Mouse (Mus musculus): ENCODE results near the gene Ptcra.
"Not testable (repeated sequence)": the region's sequence is repeated elsewhere in the genome, so short reads cannot be mapped to it uniquely, and the experiment has no call there.

Ptcra gene

DNA sequence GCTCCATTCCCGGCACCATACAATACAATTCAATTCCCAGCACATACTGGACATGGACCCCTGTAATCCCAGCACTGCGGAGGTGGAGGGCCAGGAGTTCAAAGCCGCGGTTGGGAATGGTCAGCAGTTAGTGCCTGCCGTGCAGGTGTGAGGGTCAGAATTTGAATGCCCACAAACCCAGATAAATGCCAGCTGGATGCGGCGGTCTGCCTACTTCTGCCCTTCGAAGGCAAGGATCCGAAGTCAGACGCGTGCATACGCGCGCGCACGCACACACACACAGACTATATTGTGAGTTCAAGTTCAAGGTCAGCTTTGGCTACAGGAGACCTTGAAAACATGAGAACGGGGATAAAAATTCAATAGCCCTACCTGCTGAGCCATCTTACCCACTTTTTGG lies 8.1 kb upstream of the Ptcra start:
- DNase-seq (ENCODE audit: low spot score in 2 of 2), result no peak

DNA sequence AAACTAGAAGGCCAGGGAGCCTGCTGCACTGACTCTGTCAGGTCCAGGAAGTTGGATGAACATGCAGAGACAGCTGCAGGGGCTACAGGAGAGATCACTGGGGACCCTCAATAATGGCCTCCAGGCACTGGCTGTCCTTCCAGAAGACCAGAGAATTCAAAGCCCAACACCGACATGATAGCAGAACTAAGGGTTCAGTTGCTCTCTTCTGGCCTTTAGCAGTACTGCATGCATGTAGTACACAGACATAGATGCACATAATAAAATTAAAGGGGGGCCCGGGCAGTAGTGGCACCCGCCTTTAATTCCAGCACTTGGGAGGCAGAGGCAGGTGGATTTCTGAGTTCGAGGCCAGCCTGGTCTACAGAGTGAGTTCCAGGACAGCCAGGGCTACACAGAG lies 7.5 kb upstream of the Ptcra start:
- DNase-seq (ENCODE audit: low spot score in 2 of 2), result no peak

DNA sequence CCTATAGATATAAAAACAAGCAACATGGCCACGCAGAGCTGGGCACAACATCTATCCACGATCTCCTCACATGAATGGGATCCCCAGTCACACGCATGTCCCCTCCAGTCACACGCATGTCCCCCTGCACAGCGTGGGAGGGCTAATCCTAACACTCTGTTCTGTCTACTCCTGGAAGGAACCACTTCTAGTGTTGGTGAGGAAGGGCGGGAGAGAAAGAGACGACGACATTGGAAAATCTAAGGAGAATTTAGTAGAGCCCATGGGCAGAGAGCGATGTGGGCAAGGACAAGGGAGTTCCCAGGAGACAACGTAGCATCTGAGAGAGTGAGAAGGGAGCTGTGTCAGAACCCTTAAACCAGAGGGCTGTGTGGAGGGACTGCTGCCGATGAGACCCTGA lies 7.0 kb upstream of the Ptcra start:
- DNase-seq (ENCODE audit: low spot score in 2 of 2), result no peak

DNA sequence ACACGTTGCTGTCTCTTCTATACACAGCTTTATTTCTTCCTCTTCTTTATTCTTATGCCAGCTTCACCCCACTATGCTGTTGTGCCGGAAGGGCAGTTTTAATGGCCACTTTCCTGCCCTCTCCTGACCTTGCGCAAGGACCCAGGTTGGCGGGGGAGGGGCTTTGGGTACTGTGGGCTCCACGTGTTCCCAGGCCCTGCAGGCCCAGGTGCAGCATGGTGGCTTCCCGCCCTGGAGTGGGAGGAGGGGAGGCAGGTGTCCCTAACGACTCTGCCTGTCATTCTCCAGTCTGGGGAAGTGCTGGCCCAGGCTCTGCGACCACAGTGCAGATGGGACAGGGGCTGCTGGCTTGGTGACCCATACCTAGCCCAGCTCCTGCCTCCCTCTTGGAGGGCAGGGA lies 4.4 kb upstream of the Ptcra start:
- DNase-seq (ENCODE audit: low spot score in 2 of 2), result no peak

DNA sequence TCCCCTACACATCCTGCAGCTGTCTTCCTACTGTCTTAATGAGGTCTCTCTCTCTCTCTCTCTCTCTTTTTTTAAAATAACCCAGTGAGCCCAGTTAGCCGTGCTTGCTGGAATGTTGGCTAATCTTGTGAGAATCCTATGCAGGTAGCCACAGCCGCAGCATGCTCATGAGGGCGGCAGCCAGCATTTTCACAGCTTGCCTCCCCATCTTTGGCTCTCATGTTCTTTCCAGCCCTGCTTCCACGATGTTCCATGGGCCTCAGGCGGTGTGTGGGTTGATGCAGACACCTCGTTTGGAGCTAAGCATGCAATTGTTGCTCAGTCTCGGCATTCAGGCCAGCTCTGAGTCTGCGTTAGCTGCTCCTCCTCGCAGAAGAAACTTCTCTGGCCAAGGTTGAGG lies 1.4 kb upstream of the Ptcra start:
- DNase-seq (ENCODE audit: low spot score in 2 of 2), result not testable (repeated sequence)

DNA sequence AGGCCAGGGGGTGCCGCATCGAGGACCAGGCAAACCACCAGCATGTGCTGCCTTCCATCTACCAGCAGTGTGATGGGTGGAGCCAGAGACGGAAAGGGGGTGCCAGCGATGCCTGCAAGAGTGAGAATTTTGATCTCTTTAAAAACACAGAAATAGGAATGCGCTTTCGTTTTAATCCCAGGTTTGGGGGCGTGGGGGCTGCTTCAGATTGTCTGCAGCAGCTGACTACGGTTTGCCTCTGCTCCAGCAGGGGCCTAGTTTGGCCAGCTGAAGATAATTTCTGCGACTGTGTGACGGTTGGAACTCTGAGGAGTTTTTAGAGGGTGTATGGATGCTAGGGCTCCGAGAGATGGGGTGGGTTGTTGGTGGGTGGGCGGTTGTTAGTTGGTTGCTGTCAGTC lies 4.8 kb downstream of the Ptcra start:
- no peak for DNase-seq (ENCODE audit: low spot score in 2 of 2)

DNA sequence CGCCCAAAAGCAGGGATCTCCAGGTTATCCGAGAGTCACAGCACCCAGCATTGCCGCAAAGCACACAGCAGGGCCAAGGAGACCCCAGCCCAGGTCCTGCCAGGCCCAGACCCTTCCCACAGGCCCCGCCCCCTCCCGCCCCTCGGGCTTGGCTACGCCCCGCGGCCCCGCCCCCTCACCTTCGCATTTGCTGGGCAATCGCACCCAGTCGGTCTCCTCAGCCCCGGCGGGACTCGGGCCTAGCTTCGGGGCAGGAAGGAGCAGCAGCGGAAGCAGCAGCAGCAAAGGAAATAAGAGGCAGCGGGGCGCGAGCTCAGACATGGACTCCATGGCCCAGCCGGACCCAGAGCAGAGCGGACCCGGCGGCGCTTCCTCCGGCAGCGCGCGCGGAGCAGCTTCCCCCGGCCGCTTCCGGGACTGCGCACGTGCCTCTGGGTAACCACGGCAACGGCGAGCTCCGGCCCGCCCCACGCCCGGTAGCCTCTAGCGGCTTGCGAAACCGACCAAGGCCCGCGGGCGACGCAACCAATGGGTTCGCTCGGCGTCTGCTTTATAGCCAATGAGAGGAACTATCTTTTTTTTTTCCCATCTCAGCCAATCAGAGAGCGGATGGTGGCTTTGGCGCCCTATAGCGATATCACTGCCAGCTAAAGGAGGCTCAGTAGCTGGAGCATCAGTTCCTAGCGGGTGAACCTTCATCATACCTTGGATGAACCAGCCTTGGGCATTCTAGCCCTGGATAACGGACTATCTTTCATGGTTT lies 11.5 kb downstream of the Ptcra start, which contains the start of gene Cnpy3:
Gene Cnpy3, minus strand, starts transcription at position 421 of the 763 bp plus-strand sequence.
- peak; percentile 98 for DNase-seq (ENCODE audit: low spot score in 2 of 2)

DNA sequence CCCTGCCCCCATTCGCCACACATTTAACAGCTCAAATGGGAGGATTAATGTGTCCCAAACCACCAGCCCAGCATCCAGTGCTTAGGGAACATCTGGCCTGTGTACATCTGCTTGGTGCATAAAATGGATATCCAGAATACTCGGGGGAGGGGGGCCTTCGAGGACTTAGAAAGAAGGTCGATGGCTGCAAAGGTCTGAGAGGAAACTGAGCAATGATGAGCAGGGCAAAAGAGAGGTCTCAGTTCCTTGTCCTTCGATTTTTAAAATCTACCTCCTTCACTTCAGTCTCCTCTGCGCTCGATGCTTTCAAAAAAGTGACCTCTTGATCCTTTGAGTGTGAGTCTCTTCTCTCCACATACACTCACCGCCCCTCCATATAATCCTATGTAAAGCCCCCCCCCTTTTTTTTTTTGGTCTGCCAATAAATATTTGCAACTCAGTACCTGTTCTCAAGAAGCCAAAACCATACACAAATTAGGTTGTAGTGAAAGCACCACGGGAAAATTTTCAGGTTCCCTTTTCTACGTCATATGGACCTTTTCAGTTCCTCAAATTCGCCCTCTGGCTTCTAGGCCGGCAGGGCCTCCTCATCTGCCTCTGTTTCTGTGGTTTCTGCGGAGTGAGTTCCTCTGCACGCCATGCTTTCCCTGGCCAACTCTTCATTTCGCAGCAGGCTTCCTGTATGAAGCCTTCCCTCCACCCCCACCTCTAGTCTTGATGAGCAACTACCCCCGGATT lies 12.3 kb downstream of the Ptcra start:
- peak; percentile 90 for DNase-seq (ENCODE audit: low spot score in 2 of 2)

DNA sequence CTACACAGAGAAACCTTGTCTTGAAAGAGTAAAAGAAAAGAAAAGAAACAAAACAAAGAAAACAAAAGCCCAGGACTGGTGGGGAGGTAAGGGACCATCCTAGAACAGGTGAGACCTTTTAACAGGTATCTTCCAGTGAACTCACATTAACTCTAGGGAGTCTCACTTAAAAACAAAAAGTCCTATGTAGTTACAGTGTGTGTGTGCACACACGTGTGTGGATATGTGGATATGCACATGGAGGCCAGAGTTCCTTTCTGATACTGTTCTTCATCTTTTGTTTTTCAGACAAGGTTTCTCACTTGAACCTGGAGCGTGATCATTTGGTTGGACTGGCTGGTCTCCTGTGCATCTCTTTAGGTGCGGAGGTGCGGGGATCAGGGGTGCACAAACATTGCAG lies 12.9 kb downstream of the Ptcra start:
- no peak for DNase-seq (ENCODE audit: low spot score in 2 of 2)

DNA sequence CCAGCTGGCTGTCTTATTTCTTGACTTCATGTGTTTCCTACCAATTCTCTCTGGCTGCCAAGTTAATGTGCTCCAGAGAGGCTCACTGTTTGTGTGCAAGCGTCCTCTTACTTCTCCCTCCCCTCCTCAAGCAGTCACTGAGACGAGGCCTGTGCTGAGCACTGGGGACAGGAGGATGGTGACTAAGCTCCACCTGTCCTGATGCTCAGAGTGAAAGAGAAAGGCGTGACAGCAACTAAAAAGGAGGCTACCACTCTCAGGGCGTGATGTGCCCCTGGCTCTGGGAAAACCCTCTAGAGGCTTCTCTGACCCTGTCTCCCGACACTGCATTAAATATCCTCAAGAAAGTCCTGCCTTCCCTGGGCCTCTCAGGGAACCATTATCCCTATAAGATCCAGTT lies 14.2 kb downstream of the Ptcra start:
- no peak for DNase-seq (ENCODE audit: low spot score in 2 of 2)

DNA sequence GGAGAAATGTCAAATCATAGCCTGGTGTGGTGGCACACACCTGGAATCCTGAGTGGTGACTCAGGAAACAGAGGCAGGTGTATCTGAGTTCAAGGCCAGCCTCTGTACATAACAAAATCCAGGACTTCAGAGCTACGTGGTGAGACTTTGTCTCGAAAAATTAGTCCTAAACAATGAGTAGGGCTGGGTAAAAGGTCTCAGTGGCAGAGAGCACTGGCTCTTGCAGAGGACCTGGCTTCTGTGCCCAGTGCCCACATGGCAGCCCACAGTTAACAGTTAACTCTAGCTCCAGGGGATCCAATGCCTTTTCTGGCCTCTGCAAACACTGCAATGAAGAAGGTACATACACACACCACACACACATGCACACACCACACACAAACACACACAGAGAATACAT lies 15.7 kb downstream of the Ptcra start:
- no peak for DNase-seq (ENCODE audit: low spot score in 2 of 2)

DNA sequence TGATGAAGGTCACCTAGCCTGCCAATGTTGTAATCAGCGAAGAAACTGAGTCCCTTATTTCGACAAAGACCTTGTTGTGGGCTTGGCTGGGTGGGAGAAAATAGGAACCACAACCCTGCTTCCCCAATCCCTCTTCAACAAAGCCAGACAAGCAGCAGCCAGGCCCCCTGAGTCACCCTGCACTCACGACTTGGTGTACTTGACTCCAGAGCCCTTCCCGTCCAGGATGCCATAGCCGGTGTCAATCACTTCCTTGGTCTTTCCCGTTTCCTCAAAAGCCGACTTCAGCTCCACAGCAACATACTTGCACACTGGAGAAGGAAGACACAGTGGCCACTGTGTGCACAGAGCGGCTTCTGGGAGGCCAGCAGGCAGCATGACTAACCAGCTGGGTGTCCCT lies 16.3 kb downstream of the Ptcra start:
- DNase-seq (ENCODE audit: low spot score in 2 of 2), result no peak

DNA sequence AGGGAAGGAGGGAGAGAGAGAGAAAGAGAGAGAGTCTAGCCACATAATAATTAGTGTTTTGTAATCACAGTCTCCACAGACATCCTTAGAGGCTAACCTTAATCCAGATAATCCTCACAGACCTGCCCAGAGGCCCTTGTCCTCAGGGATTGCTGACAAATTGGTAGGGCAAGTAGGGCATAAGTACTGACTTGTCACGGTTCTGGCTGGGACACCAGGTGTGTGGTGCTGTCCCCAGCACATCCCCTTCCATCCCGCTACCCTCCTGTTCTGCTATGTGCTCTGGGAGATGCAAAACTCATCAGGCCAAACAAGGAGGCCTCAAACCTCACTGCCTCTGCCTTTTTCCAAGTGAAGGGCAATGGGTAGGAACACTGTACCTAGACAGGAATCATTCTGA lies 18.0 kb downstream of the Ptcra start:
- DNase-seq (ENCODE audit: low spot score in 2 of 2), result no peak

DNA sequence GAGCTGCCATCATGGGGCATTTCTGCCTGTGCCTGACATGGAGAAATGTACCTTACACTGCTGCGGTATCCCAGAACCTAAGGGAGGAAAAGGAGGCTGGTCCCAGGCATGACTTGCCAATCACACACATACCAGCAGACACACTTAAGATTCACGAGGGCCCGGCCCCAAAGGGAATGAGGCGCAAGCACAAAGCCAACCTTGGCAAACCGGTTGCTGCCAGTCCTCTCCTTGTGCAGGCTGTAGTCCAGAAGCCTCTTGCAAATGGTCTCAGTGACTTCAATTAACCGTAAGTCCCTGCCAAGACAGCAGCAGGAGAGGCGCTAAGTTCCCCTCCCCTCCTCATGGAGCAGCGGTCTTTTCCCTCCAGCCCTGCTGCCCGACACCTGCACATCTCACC lies 20.5 kb downstream of the Ptcra start:
- no peak for DNase-seq (ENCODE audit: low spot score in 2 of 2)

DNA sequence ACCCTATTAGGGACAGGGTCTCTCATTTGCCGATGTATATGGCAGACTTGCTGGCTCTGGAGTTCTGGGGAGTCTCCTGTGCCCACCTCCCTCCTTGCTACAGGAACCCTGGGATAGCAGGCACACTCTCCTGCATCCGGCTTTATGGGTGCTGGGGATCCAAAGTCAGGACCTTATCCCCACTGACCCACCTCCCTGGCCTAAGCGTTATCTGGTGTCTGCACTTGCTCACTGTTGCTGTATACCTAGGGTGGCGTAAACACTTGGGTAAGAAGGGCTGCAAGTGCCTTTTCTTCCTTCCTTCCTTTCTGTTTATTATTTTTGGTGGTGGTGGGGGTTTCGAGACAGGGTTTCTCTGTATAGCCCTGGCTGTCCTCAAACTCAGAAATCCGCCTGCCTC lies 22.2 kb downstream of the Ptcra start:
- DNase-seq (ENCODE audit: low spot score in 2 of 2), result no peak

DNA sequence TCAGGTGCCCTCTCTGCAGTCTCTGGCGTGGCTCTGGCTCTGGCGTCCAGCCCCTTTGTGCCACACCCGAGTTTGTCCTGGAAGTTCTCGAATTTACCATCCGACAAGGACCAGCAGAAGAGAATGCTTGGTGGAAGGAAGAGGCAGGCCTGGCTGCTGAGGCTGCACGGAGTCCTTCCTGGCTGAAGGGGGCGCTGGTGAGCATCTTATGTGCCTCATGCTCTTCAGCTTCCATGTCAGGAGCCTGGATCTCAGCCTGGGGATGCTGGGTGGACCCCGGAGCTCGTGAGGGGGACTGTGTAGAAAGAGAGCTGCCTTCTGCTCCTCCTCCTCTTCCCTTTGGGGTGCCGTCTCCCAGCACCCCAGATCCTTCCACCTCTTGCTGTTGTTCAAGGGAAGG lies 27.4 kb downstream of the Ptcra start:
- DNase-seq (ENCODE audit: low spot score in 2 of 2), result peak in 1 of 2 experiments; percentile 39

DNA sequence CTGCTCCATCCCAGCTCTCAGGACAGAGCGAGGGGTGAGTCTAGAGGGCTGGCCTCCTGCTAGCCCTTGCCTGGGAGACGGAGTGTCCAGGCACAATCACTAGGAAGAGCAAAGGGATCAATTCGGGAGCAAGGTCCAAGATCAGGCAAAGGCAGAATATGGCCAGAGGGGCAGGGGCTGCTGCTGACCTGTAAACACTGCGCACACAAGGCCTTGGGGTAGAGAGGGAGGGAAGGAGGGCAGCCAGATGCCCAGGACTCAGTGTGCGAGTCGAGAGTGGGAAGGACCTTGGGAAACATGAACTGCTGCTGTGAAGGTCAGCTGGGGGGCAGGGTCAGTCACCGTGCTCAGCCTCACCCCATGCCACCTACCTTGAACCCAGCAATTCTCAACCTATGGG lies 28.2 kb downstream of the Ptcra start:
- no peak for DNase-seq (ENCODE audit: low spot score in 2 of 2)

DNA sequence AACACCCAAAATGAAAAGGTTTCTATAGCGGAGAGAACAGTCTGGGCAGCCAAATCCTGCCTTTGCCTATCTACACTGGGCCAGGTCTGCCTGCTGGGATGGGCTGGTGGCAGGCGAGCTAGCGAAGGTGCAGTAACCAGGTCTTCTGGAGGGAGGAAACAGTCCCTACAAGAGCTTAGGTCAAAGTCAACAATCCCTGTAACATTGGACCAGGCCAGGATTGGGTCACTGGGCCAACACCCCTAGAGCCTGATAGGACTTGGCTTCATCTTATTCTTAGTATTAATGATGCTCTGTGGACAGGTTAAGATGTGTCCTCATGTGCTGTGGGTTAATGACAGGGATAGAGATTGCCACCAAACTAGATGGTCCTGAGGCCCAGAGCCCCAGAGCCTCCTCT lies 29.5 kb downstream of the Ptcra start:
- DNase-seq (ENCODE audit: low spot score in 2 of 2), result no peak

DNA sequence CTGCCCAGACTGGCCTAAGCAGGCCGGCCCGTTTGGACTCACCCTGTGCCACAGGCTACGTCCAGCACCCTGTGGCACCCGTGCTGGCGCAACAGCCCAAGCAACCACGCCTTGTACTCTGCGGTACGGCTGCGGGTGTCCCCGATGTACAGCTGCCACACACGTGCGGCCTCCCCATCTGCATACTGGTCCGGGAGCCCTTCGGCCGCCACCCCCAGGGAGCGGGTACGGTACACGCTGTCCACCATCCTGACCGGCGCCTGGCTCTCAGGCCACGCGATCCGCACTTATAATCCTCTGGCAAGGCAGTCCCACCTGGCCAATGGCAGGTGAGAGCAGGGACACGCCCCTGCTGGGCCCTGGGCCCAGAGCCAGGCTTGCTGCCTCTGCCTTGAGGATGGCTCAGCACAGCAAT lies 34.6 kb downstream of the Ptcra start, which contains the start of gene Gnmt:
Gene Gnmt, minus strand, starts transcription at position 265 of the 415 bp plus-strand sequence.
- no peak for DNase-seq (ENCODE audit: low spot score in 2 of 2)

DNA sequence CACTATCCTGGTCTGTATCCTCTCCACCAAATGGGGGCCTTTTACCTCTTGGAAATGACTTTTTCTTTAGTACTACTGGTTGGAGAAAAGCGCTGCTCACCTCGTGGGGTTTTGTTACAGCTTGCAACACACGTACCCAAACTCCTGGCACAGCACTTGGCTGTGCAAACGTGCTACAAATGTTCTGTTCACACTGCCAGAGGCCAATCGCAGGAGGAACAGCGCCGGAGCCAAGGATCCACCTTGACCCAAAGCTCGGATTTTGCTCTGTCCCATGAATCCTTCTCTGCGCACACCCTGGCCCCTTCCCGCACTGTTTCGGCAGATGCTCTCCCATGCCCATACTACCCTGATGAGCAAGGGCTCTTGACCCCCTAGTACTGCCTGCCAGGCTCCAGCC lies 35.0 kb downstream of the Ptcra start:
- no peak for DNase-seq (ENCODE audit: low spot score in 2 of 2)

DNA sequence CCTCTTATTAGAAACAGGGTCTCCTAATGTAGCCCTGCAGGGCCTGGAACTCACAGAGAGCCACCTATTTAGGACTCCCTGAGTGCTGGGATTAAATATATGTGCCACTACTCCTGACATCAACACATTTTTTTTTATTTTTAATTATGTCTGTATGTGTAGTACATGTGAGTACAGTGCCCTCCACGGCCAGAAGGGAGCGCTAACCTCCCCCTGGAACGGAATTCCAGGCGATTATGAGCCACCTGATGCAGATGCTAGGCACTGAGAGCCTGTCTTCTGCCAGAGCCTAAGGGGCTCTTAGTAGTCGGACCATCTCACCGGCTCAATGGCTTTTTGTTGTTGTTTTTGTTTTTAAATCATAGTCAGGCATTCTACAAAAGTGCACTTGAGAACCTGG lies 35.5 kb downstream of the Ptcra start:
- no peak for DNase-seq (ENCODE audit: low spot score in 2 of 2)

DNA sequence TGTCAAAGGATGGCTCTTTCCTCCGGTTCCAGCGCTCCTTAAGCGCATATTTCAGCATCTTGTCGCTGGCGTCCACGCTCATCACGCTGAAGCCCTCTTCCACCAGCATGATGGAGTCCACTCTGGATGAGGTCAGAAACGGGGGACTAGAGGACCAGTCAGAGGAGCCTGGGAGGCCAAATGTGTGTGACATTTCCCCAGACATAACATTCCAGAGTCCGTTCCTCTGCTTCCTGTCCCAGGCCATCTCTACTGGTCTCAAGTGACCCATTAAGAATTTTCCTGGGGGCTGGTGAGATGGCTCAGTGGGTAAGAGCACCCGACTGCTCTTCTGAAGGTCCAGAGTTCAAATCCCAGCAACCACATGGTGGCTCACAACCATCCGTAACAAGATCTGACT lies 36.2 kb downstream of the Ptcra start:
- DNase-seq (ENCODE audit: low spot score in 2 of 2), result no peak

Measured in spleen, postnatal 36 days (tissue).